Mouse (Mus musculus): Measurements from ENCODE around the gene Cdk9. TPM values are rescaled to one million over a fixed set of nuclear protein-coding genes. Genes with fewer than 3 reads are reported as not detected.
A peak's percentile ranks its signal among the peaks of the same experiment; 100 is the strongest.

Gene Cdk9
- total RNA-seq, 4 experiments from 2014 or later: 23.3 to 27.1 (median 25.7) TPM

DNA sequence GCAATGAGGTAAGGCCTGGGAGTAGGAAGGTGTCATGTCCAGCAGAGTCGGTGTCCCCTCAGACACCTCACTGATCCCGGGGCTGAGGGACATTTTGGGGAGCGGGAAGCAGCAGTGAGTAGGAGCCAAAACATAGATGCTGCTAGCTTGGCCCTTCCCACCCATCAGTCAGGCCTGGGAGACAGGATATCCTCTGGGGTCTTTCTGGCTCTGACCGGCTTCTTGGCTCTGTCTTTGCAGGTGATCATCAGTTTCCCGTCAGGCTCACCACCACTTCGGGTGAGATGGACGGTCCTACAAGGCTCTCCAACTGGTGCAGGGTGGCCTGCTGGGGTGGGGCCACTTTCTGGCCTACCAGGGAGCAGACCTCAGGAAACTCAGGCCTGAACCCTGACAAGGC is 35.2 kb downstream of the Cdk9 start:
- DNase-seq (ENCODE audit: low spot score): no peak

- no peak for DNase-seq (ENCODE audit: low spot score)
These were observed 36.1 kb downstream of the Cdk9 start for GRCm38 (mm10) chr2:32676821-32677220.

GRCm38 (mm10) chr2:32673176-32673917 is 39.5 kb downstream of the Cdk9 start:
- DNase-seq (ENCODE audit: low spot score): no peak

GRCm38 (mm10) chr2:32671907-32672595 is 40.8 kb downstream of the Cdk9 start:
- DNase-seq (ENCODE audit: low spot score): no peak

DNA sequence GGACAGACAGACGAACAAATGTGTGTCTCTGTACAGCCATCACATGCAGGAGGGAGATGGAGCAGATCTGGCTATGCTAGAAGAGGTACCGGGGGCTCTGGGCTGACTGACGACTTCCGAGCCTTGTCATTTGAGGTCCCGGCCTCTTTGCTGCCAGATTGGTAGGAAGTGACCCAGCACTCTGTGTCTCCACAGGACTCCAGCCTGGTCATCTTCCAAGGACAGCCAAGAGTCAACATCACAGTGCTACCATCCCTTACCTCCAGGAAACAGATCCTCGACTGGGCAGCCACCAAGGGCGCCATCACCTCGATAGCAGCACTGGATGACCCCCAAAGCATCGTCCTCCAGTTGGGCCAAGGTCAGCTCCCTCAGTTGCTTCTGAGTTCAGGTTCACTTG is 41.7 kb downstream of the Cdk9 start:
- DNase-seq (ENCODE audit: low spot score): no peak

DNA sequence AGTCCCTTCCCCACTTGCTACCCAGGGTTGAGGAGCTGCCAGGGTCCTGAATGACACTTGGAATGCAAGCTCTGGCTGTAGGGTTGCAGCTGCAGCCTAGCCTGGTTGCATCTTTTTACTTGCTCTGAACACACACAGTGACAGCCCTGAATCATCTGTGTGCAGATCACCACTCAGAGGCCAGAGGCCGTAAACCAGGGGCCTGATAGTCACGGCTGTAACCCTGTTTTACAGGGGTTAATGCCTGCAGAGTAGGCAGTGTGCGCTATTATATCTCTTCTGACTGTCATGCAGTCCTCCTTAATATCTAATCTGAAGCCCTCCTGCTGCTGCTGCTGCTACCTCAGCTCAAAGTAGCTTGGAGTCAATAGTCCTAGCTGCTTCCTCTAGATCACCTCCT is 43.0 kb downstream of the Cdk9 start:
- no peak for DNase-seq (ENCODE audit: low spot score)

- DNase-seq (ENCODE audit: low spot score): no peak
These were observed 44.7 kb downstream of the Cdk9 start for GRCm38 (mm10) chr2:32668176-32668575.

DNA sequence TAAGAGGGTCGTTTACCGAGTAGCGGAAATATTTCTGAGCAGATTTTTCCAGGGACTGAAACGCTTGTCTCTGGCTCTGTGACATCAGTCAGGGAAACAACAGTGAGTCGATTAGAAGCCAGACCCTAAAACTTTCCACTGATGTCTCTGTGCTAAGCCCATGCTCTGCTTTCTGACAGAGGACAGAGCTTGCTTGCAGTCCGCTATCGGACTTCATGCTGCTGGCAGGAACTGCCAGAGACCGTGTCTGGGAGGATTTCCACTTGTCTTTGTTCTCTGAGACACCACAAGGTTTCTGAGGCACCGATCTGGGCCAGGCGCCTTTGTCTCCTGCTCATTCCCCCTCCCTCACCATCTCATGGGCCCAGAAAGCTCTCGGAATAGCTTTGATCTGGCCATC is 45.1 kb downstream of the Cdk9 start:
- no peak for DNase-seq (ENCODE audit: low spot score)

DNA sequence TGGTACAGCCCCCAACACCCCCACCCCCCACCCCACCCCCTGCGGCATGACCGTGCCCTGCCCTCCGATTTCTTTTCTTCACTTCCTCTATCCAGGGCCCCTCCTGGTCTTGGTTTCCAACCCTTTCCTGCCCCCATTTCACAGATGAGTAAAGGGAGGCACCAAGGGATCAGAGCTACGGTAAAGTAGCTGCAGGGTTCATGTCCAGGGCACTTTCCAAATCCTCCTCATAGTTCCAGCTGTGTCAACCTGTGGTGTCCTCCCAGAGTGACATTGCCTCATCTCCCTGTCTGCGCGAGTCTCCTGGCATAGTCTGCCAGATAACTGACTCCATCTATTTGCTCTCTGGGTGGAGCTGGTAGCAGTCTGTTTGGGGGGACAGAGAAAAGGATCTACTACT is 47.0 kb downstream of the Cdk9 start:
- DNase-seq (ENCODE audit: low spot score): no peak

- DNase-seq (ENCODE audit: low spot score): no peak
These were observed 47.5 kb downstream of the Cdk9 start for GRCm38 (mm10) chr2:32665345-32665744.

GRCm38 (mm10) chr2:32662291-32662690 is 50.6 kb downstream of the Cdk9 start:
- no peak for DNase-seq (ENCODE audit: low spot score)

GRCm38 (mm10) chr2:32661509-32662107 is 51.3 kb downstream of the Cdk9 start:
- DNase-seq (ENCODE audit: low spot score): no peak

GRCm38 (mm10) chr2:32658873-32659272 is 54.0 kb downstream of the Cdk9 start:
- no peak for DNase-seq (ENCODE audit: low spot score)

DNA sequence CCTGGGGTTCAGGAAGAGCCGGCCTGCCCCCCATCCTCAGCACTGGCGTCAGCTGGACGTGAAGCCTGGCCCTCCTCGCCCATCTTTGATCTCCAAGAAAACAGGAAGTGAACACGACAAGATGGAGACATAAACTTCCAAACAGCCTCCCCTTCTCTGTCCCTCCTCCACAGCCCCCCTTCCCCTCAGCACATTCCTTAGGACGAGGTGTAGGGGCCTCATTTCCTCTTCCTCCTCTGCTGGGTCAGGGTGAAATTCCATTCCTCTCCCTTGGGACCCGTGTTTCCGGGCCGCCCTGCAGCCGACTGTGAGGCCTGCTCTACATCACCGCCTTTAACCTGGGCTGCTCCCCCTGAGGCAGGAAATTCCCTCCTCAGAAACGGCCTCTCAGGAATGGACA is 57.0 kb downstream of the Cdk9 start:
- DNase-seq (ENCODE audit: low spot score): peak; percentile 90

Small RNA genes lying within 50 kb of the gene (microRNA-seq; reads per million reads assigned to microRNA genes)
- gene Gm47291 (not detected), gene Mir2861 (not detected), gene Mir3960 (not detected), gene Mir8093 (not detected)

Other genes with a start within 250 kb of the Cdk9 start
- 10 to 100 TPM in 1 of 4 experiments, 1 to 10 TPM in 3; 6.8 to 10.9 (median 8.6) TPM for gene Fam102a, start 177.7 kb downstream of the Cdk9 start, total RNA-seq (2022)
- 10 to 100 TPM; 16.5 to 22.2 (median 18.6) TPM for gene Dpm2, start 142.2 kb downstream of the Cdk9 start, total RNA-seq (2022)
- gene Pip5kl1, start 138.3 kb downstream of the Cdk9 start, total RNA-seq (2022): under 1 TPM in 1 of 4 experiments, not detected in 3; 0.34 TPM
- gene 9430097D07Rik, start 137.4 kb downstream of the Cdk9 start, total RNA-seq (2022): not detected
- gene St6galnac4, start 126.0 kb downstream of the Cdk9 start, total RNA-seq (2022): 10 to 100 TPM; 15.6 to 23.2 (median 20.7) TPM
- 100 to 1,000 TPM; 102 to 131 (median 114) TPM for gene St6galnac6, start 113.4 kb downstream of the Cdk9 start, total RNA-seq (2022)
- 100 to 1,000 TPM; 656 to 809 (median 697) TPM for gene Ak1, start 91.3 kb downstream of the Cdk9 start, total RNA-seq (2022)
- gene Eng, start 66.5 kb downstream of the Cdk9 start, total RNA-seq (2022): 100 to 1,000 TPM; 111 to 143 (median 126) TPM
- gene Fpgs, start 8.9 kb downstream of the Cdk9 start, total RNA-seq (2022): 1 to 10 TPM; 5.5 to 6.0 (median 5.8) TPM
- 10 to 100 TPM; 16.4 to 28.8 (median 21.7) TPM for gene Sh2d3c, start 8.0 kb upstream of the Cdk9 start, total RNA-seq (2022)
- gene 6330409D20Rik, start 27.9 kb upstream of the Cdk9 start, total RNA-seq (2022): not detected
- 10 to 100 TPM in 1 of 4 experiments, 1 to 10 TPM in 3; 7.8 to 10.1 (median 8.2) TPM for gene Tor2a, start 44.2 kb upstream of the Cdk9 start, total RNA-seq (2022)
- under 1 TPM in 1 of 4 experiments, not detected in 3; 0.19 TPM for gene Ttc16, start 62.6 kb upstream of the Cdk9 start, total RNA-seq (2022)
- gene Ptrh1, start 62.7 kb upstream of the Cdk9 start, total RNA-seq (2022): 1 to 10 TPM; 2.7 to 4.0 (median 3.2) TPM
- gene Cfap157, start 71.4 kb upstream of the Cdk9 start, total RNA-seq (2022): not detected
- gene Stxbp1, start 134.2 kb upstream of the Cdk9 start, total RNA-seq (2022): 10 to 100 TPM in 3 of 4 experiments, 1 to 10 TPM in 1; 8.5 to 10.8 (median 10.5) TPM
- 10 to 100 TPM; 19.1 to 26.8 (median 22.6) TPM for gene Fam129b, start 163.0 kb upstream of the Cdk9 start, total RNA-seq (2022)
- gene Rpl12, start 248.5 kb upstream of the Cdk9 start, total RNA-seq (2022): 10 to 100 TPM; 56.3 to 66.1 (median 58.9) TPM
- gene Lrsam1, start 248.5 kb upstream of the Cdk9 start, total RNA-seq (2022): 10 to 100 TPM; 13.1 to 21.8 (median 17.5) TPM

Measured in heart, adult 8-10 months (tissue).